Mouse (Mus musculus) adrenal gland, adult (tissue): Measurements from ENCODE around the gene Akap10.
"Not testable (repeated sequence)": the region's sequence is repeated elsewhere in the genome, so short reads cannot be mapped to it uniquely, and the experiment has no call there.

Experiments
- DNase-seq, 2 experiments: peaks; one replicate each; pipeline ENCODE4 v3.0.0; 2022 to 2023; ENCODE audit warnings: low spot score in 1 of 2; ENCODE audit not compliant: inconsistent age in 2 of 2

Akap10 gene

DNA sequence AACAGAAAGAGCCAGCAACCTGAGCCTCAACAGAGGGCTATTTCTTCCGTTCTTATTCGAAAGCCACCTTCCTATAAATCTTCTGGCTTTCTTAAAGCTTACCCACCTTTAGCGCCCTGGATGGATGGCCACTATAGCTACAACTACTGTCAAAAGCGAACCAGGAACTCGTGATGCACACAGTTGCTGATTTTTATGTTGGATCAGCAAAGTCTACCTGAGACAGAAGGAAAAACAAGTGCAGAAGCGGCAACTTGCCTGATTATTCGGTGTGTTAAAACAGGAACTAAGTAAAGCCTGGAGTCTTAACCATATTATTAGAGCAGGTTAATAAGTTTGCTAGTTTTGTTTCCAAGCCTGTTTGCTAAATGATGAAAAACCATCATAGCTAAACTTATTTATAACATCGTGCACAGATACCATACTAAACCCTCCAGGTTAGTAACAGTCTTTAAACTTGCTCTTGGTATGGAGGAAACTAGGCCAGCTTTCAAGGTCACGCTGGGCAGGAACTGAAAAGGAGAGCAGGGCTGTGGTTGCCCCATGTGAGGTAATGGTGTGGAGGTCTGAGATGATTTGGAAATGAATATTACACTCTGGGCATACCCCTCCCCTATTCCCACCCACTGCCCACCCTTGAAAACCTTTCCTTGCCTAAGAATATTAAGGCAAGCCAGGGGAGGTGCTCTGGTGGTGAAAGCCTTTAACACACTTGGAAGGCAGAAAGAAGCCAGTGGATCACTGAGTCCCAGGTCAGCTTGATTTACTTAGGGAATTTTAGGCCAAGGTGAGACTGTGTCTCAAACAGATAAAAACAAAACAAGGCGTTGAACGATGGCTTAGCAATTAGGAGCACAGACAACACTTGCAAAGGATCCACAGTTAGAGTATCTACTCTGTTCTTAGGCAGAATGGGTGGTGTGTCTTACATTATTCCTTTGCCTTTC, 861 bp upstream of the Akap10 start:
- peak; percentile 29 to 77 for DNase-seq

DNA sequence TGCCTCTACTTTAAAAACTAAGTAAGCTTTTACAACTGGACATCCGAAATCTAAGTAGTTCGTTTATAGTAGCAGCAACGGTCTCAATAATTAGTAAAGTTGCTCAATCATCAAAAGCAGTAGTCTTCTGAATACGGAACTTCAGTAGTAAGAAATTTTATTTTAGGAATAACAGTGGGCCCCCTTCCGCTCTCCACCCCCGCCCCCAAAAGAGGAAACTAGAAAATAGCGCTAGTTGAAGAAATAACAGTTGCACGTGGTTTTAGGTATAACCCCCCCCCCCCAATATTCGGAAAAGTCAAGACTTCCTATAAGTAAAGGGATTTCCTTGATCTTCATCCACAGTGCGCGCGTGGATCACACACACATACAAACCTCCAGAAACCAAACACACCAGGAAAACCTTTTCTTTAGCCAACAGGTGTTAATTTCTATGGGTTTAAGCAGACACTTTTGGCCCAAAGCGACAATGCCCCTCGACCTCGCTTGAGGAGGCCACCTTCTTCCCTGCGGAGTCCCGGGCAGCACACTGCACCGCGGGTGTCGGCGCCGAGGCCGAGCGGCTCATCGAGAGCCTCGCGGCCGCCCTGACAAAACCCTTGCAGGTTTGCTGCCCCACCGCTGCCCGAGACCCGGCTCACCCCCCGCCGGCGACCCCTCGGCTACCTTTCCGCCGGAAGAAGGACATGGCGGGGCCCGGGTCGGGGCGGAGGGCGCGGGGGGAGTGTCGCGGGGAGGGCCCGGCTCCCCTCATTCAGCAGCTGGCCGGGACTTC, 542 bp downstream of the Akap10 start:
- no peak for DNase-seq

DNA sequence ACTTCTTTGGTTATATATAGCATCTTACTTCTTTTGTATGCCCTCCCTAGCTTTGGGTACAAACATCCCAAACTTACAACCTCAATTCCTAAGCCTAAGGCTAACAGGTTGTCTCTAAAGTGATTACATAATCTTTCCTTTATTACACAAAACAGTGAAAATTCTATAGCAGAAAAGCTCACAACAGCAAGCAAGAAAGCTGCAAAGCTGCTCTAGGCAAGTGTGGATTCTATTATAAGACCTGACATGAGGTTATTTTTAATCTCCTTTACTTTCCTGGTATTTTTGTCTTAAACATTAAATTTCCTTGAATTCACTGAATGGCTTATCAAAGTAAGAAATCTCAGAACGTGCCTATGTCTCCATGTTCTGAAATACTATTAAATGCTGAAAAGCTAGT, 6.7 kb downstream of the Akap10 start:
- DNase-seq, result no peak

DNA sequence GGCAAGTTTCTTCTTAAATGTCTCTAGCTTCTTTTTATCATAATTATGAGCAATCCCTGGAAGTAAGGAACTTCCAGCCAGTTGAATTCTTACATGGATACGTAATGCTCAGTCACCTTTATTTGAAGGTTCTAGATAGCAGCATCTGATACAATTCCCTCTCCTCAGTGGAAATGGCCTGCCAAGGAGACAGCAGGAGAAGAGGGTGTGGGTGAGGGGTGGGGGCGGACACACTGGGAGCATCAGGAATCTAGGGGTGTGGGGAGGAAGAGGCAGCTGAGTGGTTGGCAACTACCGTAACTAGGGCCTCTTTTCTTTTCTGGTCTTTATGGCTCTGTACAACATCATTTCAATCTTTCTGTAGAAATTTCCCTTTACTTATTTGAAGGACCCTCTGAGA, 10.3 kb downstream of the Akap10 start:
- no peak for DNase-seq

DNA sequence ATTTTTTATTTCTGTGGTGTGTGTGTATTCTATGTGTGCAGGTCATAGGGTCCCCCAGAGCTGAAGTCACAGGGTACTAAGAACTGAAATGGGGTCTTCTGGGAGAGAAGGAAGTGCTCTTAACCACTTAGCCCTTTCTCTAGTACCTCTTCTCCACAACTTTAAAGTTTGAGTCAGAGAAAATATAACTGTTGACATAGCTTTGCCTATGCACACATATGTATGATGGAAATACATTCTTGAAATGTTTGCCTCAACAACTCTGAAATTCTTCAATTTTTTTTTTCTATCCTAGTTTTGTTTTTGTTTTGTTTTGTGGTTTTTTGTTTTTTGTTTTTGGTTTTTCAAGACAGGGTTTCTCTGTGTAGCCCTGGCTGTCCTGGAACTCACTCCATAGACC, 21.7 kb downstream of the Akap10 start:
- no peak for DNase-seq

DNA sequence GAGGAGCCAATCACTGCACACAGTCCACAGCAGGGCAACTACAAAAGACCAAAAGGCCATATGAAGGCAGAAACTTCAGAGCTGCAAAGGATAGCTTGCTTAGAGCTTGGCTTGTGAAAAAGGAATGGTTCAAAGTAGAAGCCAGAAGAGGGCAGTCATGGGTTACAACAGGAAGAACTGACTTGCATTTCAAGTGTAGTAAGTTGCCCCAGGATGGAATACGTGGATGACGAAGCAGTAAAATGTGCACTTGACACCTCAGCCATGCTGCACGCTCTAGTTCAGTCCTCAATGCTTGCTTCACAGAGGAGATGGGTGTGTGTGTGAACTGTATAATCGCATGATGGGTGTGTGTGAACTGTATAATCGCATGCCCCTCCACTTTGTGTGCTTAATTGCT, 47.9 kb downstream of the Akap10 start:
- DNase-seq, result peak in 1 of 2 experiments; percentile 62

DNA sequence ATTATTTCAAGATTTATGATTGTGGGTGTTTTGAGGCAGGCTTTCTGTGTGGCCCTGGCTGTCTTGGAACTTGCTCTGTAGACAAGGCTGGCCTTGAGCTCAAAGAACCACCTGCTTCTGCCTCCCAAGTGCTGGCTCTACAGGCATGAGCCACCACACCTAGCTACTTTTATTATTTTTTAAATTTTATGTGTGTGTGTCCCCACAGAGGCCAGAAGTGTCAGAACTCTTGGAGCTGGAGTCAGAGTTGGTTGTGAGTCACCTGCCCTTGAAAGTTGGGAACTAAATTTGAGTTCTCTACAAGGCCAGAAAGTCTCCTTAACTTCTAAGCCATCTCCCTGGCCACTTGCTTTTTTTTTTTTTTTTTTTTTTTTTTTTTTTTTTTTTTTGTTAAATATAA, 50.1 kb downstream of the Akap10 start:
- DNase-seq, result peak; percentile 67 to 85

DNA sequence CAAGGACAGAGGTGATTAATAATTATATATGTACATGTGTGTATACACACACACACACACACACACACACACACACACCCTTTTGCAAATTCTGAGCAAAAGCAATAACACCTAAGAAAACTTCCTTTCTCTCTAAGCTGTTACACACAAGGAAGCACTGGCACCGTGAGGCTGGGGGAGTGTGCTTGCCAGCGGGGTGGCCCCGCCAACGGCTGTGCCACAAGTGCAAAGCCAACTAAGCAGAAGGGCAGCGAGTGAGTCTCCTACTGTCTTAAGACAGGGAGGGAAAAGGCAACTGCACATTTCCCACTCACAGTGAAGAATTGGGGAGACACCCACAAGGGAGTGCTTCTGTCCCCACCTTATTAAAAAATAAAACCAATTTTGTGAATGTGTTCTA, 58.2 kb downstream of the Akap10 start:
- peak in 1 of 2 experiments; percentile 39 for DNase-seq

DNA sequence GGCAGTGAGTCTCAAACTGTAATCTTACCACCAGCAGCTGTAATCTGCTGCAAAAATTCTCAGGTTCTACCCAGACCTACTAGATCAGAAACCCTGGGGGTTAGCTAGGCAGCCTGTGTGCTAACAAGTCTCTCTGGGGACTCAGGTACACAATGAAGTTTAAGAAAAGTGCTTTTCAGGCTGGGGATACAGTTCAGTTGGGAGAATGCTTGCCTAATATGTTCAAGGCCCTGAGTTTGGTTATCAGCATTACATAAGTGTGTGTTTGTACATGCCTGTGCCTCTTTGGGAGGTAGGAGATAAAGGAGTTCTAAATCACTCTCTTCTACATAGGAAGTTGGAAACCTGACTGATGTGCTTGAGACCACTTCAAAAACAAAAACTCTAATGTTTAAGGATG, 63.2 kb downstream of the Akap10 start:
- peak in 1 of 2 experiments; percentile 64 for DNase-seq

DNA sequence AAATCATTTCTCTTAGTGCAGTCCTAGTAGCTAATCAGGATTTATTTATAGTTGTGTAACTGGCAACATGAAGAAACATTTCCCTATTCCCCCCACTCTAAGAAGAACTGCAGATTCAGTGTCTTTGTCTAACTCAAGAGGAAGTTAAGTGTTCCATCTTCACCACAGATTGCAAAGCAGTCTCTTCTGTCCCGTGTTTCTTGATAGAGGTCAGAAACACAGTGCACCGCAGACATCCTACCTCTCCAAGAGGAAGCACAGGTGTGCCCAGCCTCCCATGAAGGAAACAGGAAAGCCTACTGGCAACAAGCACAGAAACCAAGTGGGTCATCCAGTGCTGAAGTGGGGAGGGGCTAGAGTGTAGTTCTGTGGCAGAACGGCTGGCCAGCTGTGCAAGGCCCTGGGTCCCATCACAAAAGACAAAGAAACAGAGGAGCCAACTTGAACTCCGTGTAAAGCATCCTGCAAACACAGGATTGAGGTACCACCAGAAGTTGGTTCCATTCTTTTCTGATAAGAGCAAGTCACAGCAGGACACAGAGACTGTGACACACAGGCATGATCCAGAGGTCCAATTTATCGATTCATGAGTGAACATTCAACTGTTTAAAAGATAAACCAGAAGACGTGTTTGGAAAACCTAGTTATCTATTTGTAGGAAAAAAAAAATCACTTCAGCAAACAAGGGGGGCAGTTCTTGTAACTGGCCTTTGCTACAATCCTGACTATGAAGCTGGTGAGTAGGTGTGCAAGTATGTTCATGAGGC, 68.1 kb downstream of the Akap10 start:
- DNase-seq, result no peak

DNA sequence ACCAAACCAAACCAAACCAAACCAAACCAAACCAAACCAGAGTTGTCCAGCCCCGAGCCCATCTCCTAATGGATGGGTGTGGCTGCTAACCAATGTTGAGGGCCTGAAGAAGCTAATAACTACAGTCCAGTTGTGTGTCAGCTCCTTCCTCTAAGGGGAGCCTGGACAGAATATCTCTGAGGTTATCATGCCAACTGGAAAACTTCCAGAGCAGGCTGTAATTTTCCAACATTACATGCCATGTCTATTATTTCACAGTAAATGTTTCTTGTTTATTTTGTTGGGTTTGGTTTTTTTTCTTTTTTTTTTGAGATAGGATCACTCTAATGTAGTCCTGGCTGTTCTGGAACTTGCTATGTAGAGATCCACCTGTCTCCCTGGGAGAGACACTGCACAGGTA, 70.7 kb downstream of the Akap10 start:
- DNase-seq, result peak in 1 of 2 experiments; percentile 67

DNA sequence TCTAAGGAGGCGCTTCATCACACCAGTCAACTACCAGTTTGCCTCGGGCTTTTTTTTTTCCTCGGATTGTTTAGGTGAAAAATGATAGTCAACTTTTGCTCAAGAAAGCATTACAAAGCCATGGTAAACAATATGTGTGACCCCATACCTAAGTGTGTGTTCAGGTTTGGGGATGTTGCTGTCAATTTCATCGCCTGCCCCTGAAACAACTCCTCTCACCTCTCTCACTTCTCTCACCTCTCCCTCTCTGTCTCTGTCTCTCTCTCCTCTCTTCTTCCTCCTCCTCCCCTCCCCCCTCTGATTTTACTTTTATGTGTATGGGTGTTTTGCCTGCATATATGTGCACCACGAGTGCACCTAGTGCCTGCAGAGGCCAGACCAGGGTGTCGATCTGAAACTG, 74.5 kb downstream of the Akap10 start:
- no peak for DNase-seq

DNA sequence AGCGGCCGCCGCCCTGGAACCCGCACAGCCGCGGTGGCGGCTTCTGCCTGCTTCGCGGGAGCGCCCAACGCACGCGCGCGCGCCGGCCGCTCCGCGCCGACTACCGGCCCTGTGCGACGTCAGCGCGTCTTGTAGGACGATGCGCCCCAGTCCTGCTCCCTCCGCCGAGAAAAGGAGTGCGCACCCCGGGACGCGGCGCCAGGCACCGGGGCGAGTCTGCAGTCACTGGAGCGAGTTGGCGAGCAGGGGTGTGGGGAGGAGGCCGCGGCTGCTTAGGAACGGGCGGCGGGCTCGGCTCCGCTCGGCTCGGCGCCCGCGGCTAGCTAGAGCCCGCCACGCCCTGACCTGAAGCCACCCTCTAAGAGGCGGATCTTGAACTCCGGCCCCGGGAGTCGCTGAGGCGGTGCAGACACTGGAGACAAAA, 75.1 kb downstream of the Akap10 start, which contains the start of gene Ulk2:
Gene Ulk2, minus strand, starts transcription at position 86 of the 424 bp plus-strand sequence.
- peak; percentile 91 to 98 for DNase-seq

DNA sequence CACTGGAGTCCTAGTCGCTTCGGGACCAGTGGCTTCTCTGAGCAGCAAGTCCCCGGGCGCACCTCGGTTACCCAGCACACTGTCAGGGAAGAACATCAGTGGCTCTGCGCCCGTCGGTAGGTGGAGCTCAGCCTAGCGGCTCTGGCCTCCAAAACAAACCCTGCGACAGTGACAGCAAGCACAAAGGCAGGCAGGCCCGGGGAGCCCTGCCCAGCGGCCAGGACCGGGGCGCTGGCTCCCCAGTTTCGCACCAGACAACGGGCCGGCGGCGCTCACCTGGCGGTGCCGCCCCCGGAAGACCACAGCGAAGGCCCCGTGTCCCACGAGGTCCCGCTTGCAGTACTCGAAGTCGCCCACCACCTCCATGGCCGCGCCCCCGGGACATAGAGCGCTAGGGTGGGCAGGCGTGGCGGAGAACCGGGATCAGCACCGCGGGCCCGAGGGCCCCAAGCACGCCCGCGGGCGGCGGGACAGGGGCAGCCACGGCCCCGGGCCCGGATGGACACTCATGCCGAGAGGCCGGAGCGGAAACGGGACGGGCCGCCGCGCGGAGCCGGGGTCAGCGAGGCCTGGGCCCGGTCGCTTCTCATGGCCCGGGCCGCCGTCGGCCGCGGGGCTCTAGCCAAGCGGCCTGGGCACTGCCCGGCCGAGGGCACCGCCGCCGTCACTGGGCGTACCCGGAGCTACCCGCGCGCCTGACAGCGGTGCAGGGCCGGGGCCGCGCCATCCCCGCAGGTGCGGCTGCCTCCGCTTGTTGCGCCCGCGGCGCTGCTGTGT, 75.7 kb downstream of the Akap10 start:
- peak; percentile 90 to 96 for DNase-seq

DNA sequence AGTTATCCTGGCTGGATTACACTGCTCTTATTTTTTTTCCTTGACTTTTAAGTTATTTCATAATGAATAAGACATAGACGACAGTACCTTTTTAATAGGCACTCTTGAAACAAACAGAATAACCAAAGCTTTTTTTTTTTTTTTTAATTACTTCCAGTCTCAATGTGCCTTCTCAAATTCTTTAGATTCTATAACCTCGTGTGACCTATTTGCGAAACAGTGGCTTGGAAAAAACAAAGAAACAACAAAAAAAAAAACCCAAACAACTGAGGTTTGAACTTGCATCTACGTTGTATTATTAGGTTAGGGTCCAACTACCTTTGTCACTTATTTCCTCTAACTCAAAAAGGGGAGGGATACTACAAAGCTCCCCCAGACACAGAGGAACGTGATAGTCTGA, 76.4 kb downstream of the Akap10 start:
- DNase-seq, result no peak

DNA sequence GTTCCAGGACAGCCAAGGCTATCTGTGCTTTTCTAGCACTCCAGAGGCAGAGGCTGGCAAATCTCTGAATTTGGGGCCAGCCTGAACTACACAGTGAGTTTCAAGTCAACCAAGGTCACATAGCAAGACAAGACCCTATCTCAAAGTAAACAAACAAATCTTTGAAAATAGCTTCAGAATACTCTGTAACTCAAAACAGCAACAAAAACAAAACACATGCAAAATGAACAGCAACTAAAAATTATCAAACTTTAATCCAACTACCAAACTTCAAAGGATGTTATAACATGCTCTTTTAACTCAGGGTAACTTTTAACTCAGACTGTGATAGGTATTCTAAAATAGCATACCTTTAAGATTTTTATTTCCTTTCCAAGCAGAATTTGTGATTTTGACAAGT, 77.1 kb downstream of the Akap10 start:
- no peak for DNase-seq

DNA sequence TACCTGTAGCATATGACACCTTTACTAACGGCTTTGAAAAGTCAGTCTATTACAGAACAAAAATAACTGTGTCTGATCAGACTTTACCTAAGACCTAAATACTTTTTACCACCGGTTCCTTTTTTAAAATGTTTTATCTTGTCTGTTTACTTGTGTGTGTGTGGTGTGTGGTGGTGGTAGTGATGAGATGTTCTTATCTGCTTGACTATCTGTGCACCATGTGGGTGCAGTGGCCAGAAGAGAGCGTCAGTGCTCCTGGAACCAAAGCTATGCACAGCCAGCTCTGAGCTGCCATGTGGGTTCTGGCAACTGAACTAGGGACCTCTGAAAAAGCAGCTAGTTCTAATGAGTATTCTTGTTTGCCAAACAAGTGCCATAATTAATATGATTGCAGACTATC, 78.9 kb downstream of the Akap10 start:
- no peak for DNase-seq

DNA sequence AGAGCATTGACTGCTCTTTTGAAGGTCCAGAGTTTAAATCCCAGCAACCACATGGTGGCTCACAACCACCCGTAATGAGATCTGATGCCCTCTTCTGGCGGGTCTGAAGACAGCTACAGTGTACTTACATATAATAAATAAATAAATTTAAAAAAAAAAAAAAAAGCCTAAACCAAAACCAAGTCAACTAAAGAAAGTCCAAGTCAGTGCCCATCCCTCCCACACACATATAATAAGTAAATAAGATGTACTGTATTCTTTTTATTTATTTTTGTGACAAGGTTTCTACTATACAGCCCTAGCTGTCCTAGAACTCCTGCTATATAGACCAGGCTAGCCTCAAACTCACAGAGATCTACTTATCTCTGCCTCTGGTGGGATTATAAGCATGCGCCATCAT, 89.4 kb downstream of the Akap10 start:
- DNase-seq, result not testable (repeated sequence)

DNA sequence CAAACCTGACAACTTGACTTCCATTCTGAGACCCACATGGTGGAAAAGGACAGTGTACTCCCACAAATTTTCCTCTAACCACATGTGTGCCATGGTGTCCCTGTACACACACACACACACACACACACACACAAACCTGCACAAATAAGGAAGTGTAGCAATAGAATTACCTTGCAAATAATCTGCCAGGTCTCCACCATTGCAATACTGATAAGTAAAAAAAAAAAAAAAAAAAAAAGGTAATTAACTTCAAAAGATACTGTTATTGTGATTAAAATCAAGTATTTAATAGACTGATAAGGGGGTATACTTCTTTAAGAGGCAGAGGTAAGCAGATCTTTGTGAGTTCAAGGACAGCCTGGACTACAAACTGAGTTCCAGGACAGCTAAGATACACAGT, 90.1 kb downstream of the Akap10 start:
- no peak for DNase-seq

DNA sequence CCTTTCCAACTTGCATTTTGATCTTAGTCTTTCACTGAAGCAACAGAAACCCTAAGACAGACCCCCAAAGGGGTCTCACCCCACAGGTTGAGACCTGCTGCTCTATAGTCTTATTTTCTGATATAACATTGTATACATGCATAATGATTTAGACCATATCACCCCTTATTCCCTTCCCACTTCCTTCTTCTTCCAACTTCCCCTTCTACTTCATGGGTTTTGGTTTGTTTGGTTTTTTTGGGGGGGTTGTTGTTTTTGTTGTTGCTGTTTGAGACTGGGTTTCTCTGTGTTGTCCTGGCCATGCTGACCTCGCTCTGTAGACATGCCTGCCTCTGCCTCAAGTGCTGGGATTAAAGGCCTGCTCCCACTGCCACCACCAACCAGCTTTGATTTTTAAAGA, 90.9 kb downstream of the Akap10 start:
- no peak for DNase-seq
